Mouse (Mus musculus) olfactory bulb, adult 2 months (tissue): ENCODE results near the gene Foxk1.

Experiments used
- CTCF ChIP-seq: fragments of 200-500 bp; IDR thresholded peaks from 2 replicates; pipeline ENCODE4 v1.5.1; 2012; ENCODE audit warnings: low read depth, mild to moderate bottlenecking, low read length, moderate library complexity; ENCODE audit not compliant: insufficient read depth
- POLR2A ChIP-seq: fragments of 200-500 bp; IDR thresholded peaks from 2 replicates; pipeline ENCODE4 v1.6.1; 2012; ENCODE audit warnings: mild to moderate bottlenecking, low read depth, low read length, moderate library complexity; ENCODE audit not compliant: insufficient read depth

DNA sequence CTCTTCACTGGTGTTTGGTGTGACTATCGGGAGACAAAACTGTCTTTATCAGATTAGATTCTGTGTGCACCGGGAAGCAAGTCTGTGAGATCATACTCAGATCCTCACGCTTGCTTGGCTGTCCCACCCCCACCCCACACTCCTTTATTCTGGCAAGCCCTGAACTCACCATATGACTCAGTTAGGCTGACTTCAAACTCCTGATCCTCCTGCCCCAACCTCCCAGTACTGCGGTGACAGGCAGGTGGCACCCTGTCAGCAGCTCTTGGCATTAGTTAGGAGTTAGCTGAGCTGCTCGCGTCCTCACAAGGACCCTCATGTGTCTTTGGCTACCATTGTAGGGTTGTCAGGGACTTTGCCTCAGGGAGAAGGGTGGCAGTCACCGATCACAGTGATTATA is 6.1 kb downstream of the Foxk1 start:
- TF ChIP-seq CTCF (no peak), POLR2A (no peak)
